Mouse (Mus musculus) MEL (cell line): ENCODE results near the gene Maml3. TPM values are rescaled to one million over a fixed set of nuclear protein-coding genes. Genes with fewer than 3 reads are reported as not detected.

Experiments
- DNase-seq: peaks from one replicate; pipeline ENCODE4 v3.0.0; 2011; ENCODE audit warnings: low read depth, low spot score
- H3K27ac ChIP-seq: 2 replicates; pipeline ENCODE4 v1.5.1; 2012; ENCODE audit warnings: low read depth, mild to moderate bottlenecking, control low read depth, low read length, moderate library complexity; ENCODE audit not compliant: control insufficient read depth
- H3K27me3 ChIP-seq, 2 experiments: fragments of 150-350 bp in 1 of 2; sonication (generic) in 1 of 2; 2 replicates each; pipeline ENCODE4 v1.6.1; 2012; ENCODE audit warnings: low read length in 2 of 2, mild to moderate bottlenecking in 2 of 2, improper control_type of control experiment in 1 of 2, moderate library complexity in 1 of 2; ENCODE audit not compliant: insufficient read depth in 2 of 2, control insufficient read depth in 1 of 2
- H3K36me3 ChIP-seq, 2 experiments: 2 replicates each; pipeline ENCODE4 v1.6.1; 2012 to 2014; ENCODE audit warnings: low read length in 2 of 2, improper control_type of control experiment in 1 of 2, inconsistent platforms in 1 of 2, mild to moderate bottlenecking in 1 of 2; ENCODE audit not compliant: insufficient read depth in 2 of 2, control insufficient read depth in 1 of 2
- H3K4me1 ChIP-seq, 2 experiments: fragments of 150-350 bp in 1 of 2; sonication (generic) in 1 of 2; 2 replicates each; pipeline ENCODE4 v1.6.1; 2012; ENCODE audit warnings: low read length in 2 of 2, improper control_type of control experiment in 1 of 2, mild to moderate bottlenecking in 1 of 2; ENCODE audit not compliant: insufficient read depth in 2 of 2, control insufficient read depth in 1 of 2
- H3K4me3 ChIP-seq, 2 experiments: fragments of 150-350 bp in 1 of 2; sonication (generic) in 1 of 2; 2 replicates each; pipeline ENCODE4 v1.5.1; 2012; ENCODE audit warnings: low read depth in 2 of 2, low read length in 2 of 2, mild to moderate bottlenecking in 2 of 2, moderate library complexity in 2 of 2, control low read depth in 1 of 2, improper control_type of control experiment in 1 of 2; ENCODE audit not compliant: control insufficient read depth in 1 of 2, insufficient read depth in 1 of 2
- H3K79me2 ChIP-seq: 2 replicates; pipeline ENCODE4 v1.6.1; 2012; ENCODE audit warnings: mild to moderate bottlenecking, low read length, moderate library complexity; ENCODE audit not compliant: control insufficient read depth, poor library complexity, insufficient read depth
- H3K9ac ChIP-seq: 2 replicates; pipeline ENCODE4 v1.6.1; 2012; ENCODE audit warnings: low read depth, mild to moderate bottlenecking, control low read depth, low read length, moderate library complexity; ENCODE audit not compliant: control insufficient read depth, poor library complexity, severe bottlenecking
- H3K9me3 ChIP-seq: fragments of 150-350 bp; sonication (generic); replicated peaks from 2 replicates; pipeline ENCODE4 v1.6.1; 2012; ENCODE audit warnings: mild to moderate bottlenecking, low read length, improper control_type of control experiment, moderate library complexity; ENCODE audit not compliant: insufficient read depth
- CHD1 ChIP-seq: IDR thresholded peaks from 2 replicates; pipeline ENCODE4 v1.6.1; 2012; ENCODE audit warnings: low read depth, mild to moderate bottlenecking, inconsistent platforms, low read length, improper control_type of control experiment
- CTCF ChIP-seq, 3 experiments: IDR thresholded peaks in 2 of 3; conservative IDR thresholded peaks in 1 of 3; 2 replicates each; pipeline ENCODE4 v1.5.1; 2011 to 2012; ENCODE audit warnings: low read length in 3 of 3, low read depth in 2 of 3, mild to moderate bottlenecking in 2 of 3, improper control_type of control experiment in 1 of 3, inconsistent platforms in 1 of 3, mixed read lengths in 1 of 3, moderate library complexity in 1 of 3; ENCODE audit not compliant: control insufficient read depth in 1 of 3, insufficient read depth in 1 of 3, poor library complexity in 1 of 3, severe bottlenecking in 1 of 3
- ELF1 ChIP-seq: IDR thresholded peaks from 2 replicates; pipeline ENCODE4 v1.6.1; 2014; ENCODE audit warnings: low read depth, mild to moderate bottlenecking, inconsistent platforms, low read length, improper control_type of control experiment, moderate library complexity
- EP300 ChIP-seq, 2 experiments: IDR thresholded peaks; 2 replicates each; pipeline ENCODE4 v1.6.1; 2011; ENCODE audit warnings: improper control_type of control experiment in 2 of 2, low read length in 2 of 2, low read depth in 1 of 2, mild to moderate bottlenecking in 1 of 2
- JUND ChIP-seq: IDR thresholded peaks from 2 replicates; pipeline ENCODE4 v1.6.1; 2011; ENCODE audit warnings: low read depth, mild to moderate bottlenecking, improper control_type of control experiment, low read length
- KAT2A ChIP-seq: conservative IDR thresholded peaks from 2 replicates; pipeline ENCODE4 v1.6.1; 2012; ENCODE audit warnings: low read depth, low read length, improper control_type of control experiment, inconsistent platforms
- MAFK ChIP-seq: IDR thresholded peaks from 2 replicates; pipeline ENCODE4 v1.6.1; 2011; ENCODE audit warnings: low read depth, mild to moderate bottlenecking, low read length, improper control_type of control experiment, borderline replicate concordance
- MAX ChIP-seq: IDR thresholded peaks from 2 replicates; pipeline ENCODE4 v1.6.1; 2011; ENCODE audit warnings: low read length, improper control_type of control experiment
- MAZ ChIP-seq: IDR thresholded peaks from 2 replicates; pipeline ENCODE4 v1.6.1; 2012; ENCODE audit warnings: low read depth, mild to moderate bottlenecking, inconsistent platforms, low read length, improper control_type of control experiment
- MYB ChIP-seq: IDR thresholded peaks from 2 replicates; pipeline ENCODE4 v1.6.1; 2011; ENCODE audit warnings: mild to moderate bottlenecking, low read depth, low read length, improper control_type of control experiment
- NELFE ChIP-seq: IDR thresholded peaks from 2 replicates; pipeline ENCODE4 v1.6.1; 2011; ENCODE audit warnings: low read depth, low read length, improper control_type of control experiment
- NRF1 ChIP-seq: IDR thresholded peaks from 2 replicates; pipeline ENCODE4 v1.6.1; 2014; ENCODE audit warnings: low read depth, mild to moderate bottlenecking, inconsistent platforms, low read length, improper control_type of control experiment, moderate library complexity; ENCODE audit not compliant: poor library complexity, insufficient read depth, severe bottlenecking
- POLR2AphosphoS5 ChIP-seq: IDR thresholded peaks from 2 replicates; pipeline ENCODE4 v1.6.1; 2012; ENCODE audit warnings: low read depth, borderline replicate concordance, mild to moderate bottlenecking, inconsistent platforms, low read length, moderate library complexity, mixed read lengths
- RAD21 ChIP-seq: IDR thresholded peaks from 2 replicates; pipeline ENCODE4 v1.6.1; 2011; ENCODE audit warnings: mild to moderate bottlenecking, low read depth, low read length, improper control_type of control experiment
- SIN3A ChIP-seq: IDR thresholded peaks from 2 replicates; pipeline ENCODE4 v1.6.1; 2012; ENCODE audit warnings: low read length, improper control_type of control experiment, inconsistent platforms
- TAL1 ChIP-seq: IDR thresholded peaks from 2 replicates; pipeline ENCODE4 v1.6.1; 2012; ENCODE audit warnings: mild to moderate bottlenecking, inconsistent platforms, low read length, moderate library complexity, mixed read lengths
- TBP ChIP-seq: IDR thresholded peaks from 2 replicates; pipeline ENCODE4 v1.8.0; 2011; ENCODE audit warnings: low read depth, low read length, improper control_type of control experiment
- TCF12 ChIP-seq: IDR thresholded peaks from 2 replicates; pipeline ENCODE4 v1.6.1; 2014; ENCODE audit warnings: low read depth, mild to moderate bottlenecking, inconsistent platforms, low read length, improper control_type of control experiment, moderate library complexity
- USF1 ChIP-seq: IDR thresholded peaks from 2 replicates; pipeline ENCODE4 v1.6.1; 2014; ENCODE audit warnings: low read depth, mild to moderate bottlenecking, inconsistent platforms, low read length, improper control_type of control experiment, moderate library complexity
- ZC3H11A ChIP-seq: IDR thresholded peaks from 2 replicates; pipeline ENCODE4 v1.6.1; 2012; ENCODE audit warnings: low read depth, mild to moderate bottlenecking, inconsistent platforms, low read length, improper control_type of control experiment
- ZMIZ1 ChIP-seq: IDR thresholded peaks from 2 replicates; pipeline ENCODE4 v1.6.1; 2012; ENCODE audit warnings: low read depth, mild to moderate bottlenecking, inconsistent platforms, low read length, improper control_type of control experiment, moderate library complexity
- ZNF384 ChIP-seq: IDR thresholded peaks from 2 replicates; pipeline ENCODE4 v1.6.1; 2012; ENCODE audit warnings: low read depth, mild to moderate bottlenecking, inconsistent platforms, low read length, improper control_type of control experiment
- polyA plus RNA-seq, 2 experiments: library from polyadenylated mRNA; stranded (reverse) in 1 of 2; unstranded in 1 of 2; fragments of >175 nt in 1 of 2; fragments of >200 nt in 1 of 2; gene quantifications; 2 replicates each; pipeline versions ENCODE4 v1.2.1 to v1.2.4; 2012; ENCODE audit warnings: low replicate concordance in 2 of 2, low read depth in 1 of 2; ENCODE audit not compliant: insufficient read length in 2 of 2, insufficient read depth in 1 of 2, missing spikeins in 1 of 2
- total RNA-seq: library from RNA; depleted of rRNA; stranded (reverse); fragments of 300-350 nt; gene quantifications from 2 replicates; pipeline ENCODE4 v1.2.3, GENCODE M21; 2012

Gene Maml3
- total and polyA plus RNA-seq, 3 experiments, result 2.0 to 4.1 TPM; not detected in 1

DNA sequence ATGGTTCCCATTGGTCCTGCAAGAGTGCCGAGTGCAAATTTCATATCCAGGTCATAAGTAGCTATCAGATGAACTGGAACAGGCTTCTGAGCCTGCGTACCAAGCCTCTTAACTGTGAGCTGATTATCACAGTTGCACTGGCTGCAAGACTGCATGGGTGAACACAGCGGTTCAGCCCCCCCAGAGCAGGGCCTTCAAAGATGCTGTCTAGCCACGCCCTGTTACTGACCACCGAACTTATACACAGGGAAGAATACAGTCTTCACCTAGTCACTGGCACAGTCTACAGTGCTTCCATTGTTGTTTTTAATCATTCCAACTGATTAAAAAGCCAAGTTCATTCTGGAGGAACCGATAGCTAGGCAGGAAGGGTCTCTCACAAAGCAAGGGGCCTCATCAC lies 287.5 kb downstream of the Maml3 start:
- Histone ChIP-seq H3K27ac (no peak overlapping the region), H3K36me3 (peaks cover 0 to 11% of the 10 kb centered on the region in 2 experiments; a peak in 2 of 4 replicates), H3K79me2 (no peaks in the 10 kb centered on the region), H3K4me1 (peaks cover 15 to 18% of the 10 kb centered on the region in 2 experiments), H3K4me3 (no peak overlapping the region), H3K9ac (no peak overlapping the region), H3K27me3 (no peaks in the 10 kb centered on the region), H3K9me3 (no peaks in the 10 kb centered on the region)
- no peak for DNase-seq
- TF ChIP-seq CTCF (IDR thresholded peaks at IDR 0.05 in 2 of 3, conservative IDR thresholded peaks at IDR 0.05 in 1 of 3; ENCODE audit: control insufficient read depth in 1 of 3, insufficient read depth in 1 of 3, low read depth in 2 of 3, low read length in 3 of 3, poor library complexity in 1 of 3, severe bottlenecking in 1 of 3), result no peak
- TF ChIP-seq MYB, result no peak
- TF ChIP-seq ZNF384, result no peak
- no peak for TF ChIP-seq JUND
- TF ChIP-seq ZMIZ1, result no peak
- TF ChIP-seq KAT2A, result no peak
- TF ChIP-seq MAZ, result no peak
- TF ChIP-seq TBP, result no peak
- TF ChIP-seq MAFK, result no peak
- TF ChIP-seq USF1, result no peak
- no peak for TF ChIP-seq NELFE

DNA sequence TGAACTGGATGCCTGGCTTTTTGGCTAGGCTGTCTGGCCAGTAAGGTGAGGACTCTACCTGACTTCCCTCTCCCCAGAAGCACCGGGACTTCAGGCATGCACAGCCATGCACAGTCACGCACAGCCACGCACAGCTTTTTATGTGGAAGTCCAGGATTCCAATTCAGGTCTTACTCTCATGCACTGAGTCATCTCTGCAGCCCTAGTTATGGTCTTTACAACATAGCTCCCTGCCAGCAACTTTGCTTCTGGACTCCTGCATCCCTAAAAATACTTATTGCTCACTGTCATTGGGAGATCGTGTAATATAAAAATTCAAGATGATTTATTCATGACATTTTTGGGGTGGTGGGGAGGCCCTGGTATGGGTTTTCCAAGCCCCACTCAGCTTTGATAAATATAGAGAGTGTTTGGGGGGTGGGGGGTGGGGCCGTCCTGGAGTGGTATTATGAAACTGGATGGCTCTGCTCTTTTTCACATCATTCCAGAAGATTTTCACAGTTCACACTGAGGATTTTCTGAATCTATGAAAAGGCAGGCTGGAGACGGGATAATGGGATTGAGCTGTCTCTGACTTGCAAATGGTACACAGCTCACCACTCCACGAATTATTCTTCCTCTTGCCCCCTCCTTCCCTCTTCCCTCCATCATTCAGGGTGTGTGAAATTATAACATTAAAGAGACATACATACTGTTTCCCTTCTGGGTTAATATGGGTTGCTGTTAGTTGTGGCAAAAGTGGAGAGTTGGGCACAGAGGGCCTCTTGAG lies 288.2 kb downstream of the Maml3 start:
- H3K4me3 ChIP-seq, result no peak overlapping the region
- H3K79me2 ChIP-seq, result no peaks in the 10 kb centered on the region
- no peak overlapping the region for H3K27ac ChIP-seq
- DNase-seq, result no peak
- no peak overlapping the region for H3K9ac ChIP-seq
- TF ChIP-seq MAZ (no peak), CHD1 (no peak), MAX (no peak), MYB (no peak), POLR2AphosphoS5 (no peak), EP300 (IDR thresholded peaks at IDR 0.05; ENCODE audit: low read depth in 1 of 2, low read length in 2 of 2) (no peak), ELF1 (no peak), NELFE (no peak), RAD21 (no peak), TCF12 (no peak), SIN3A (no peak), ZC3H11A (no peak), NRF1 (no peak), TAL1 (no peak)
- H3K27me3 ChIP-seq, result no peaks in the 10 kb centered on the region
- peaks cover 0 to 11% of the 10 kb centered on the region in 2 experiments; a peak in 2 of 4 replicates for H3K36me3 ChIP-seq
- H3K9me3 ChIP-seq, result no peaks in the 10 kb centered on the region
- peaks cover 15 to 18% of the 10 kb centered on the region in 2 experiments for H3K4me1 ChIP-seq
